Mouse (Mus musculus) cortical plate, adult 2 months (tissue): ENCODE results near the gene Gm10300. TPM values are rescaled to one million over a fixed set of nuclear protein-coding genes. Genes with fewer than 3 reads are reported as not detected.

Experiments
- H3K27ac ChIP-seq: fragments of 200-500 bp; 2 replicates; pipeline ENCODE4 v1.5.1; 2012; ENCODE audit warnings: low read length, control low read depth, inconsistent platforms; ENCODE audit not compliant: insufficient read depth
- H3K4me1 ChIP-seq: fragments of 200-500 bp; 2 replicates; pipeline ENCODE4 v1.6.1; 2011; ENCODE audit warnings: low read length; ENCODE audit not compliant: control insufficient read depth, insufficient read depth
- H3K4me3 ChIP-seq: fragments of 200-500 bp; 2 replicates; pipeline ENCODE4 v1.5.1; 2011; ENCODE audit warnings: mild to moderate bottlenecking, low read length, control low read depth; ENCODE audit not compliant: insufficient read depth
- CTCF ChIP-seq: fragments of 200-500 bp; IDR thresholded peaks from 2 replicates; pipeline ENCODE4 v1.5.1; 2011; ENCODE audit warnings: mild to moderate bottlenecking, control low read depth, low read length; ENCODE audit not compliant: insufficient read depth; ENCODE audit errors: extremely low read depth
- POLR2A ChIP-seq: fragments of 200-500 bp; IDR thresholded peaks from 2 replicates; pipeline ENCODE4 v1.6.1; 2011; ENCODE audit warnings: mild to moderate bottlenecking, low read length, control low read depth; ENCODE audit not compliant: insufficient read depth; ENCODE audit errors: extremely low read depth
- polyA plus RNA-seq: library from polyadenylated mRNA; depleted of rRNA; stranded (reverse); fragments of >200 nt; gene quantifications from 2 replicates; pipeline ENCODE4 v1.2.3, GENCODE M21; 2012

The Gm10300 gene
- polyA plus RNA-seq, 1 experiment = 0.10 TPM

DNA sequence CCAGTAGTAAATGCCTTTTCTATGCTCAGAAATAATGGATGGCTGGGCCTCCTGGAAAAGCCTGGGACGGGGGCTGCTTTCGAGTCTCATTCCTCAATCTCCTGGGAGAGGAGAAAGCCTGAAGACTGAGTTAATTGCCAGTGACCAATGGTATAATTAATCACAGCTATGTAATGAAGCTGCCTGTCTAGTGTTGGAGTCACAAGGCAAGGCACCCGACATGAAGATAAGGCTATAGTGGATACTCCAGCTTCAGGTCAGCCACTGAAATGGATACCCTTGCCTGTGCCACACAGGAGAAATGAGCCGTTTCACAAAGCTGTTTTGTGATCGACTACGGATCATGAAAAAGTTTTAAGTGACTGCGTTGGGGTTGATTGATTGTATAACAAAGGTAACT, 36.5 kb upstream of the Gm10300 start:
- Histone ChIP-seq H3K4me1 (no peaks in the 10 kb centered on the region), H3K4me3 (no peak overlapping the region)

DNA sequence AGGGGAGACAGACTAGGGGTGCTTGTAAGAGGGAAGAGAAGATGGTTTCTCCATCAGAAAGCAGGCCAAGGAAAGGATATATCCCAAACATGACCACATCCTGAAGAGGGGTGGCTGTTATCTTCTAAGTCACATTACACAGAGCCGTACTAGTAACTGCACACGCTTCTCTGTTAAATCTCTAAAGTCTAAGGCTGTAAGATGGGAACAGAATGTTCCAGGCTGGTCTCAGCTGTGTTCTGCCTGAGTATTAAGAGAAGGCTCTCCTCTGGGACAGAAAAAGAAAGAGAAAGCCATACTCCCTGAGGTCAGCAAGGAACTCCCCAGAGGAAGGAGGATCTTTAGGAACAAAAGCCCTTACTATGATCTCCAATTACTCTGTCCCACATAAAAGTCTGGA, 35.7 kb upstream of the Gm10300 start:
- Histone ChIP-seq H3K27ac (peak overlapping the region; percentile 71), H3K4me1 (no peaks in the 10 kb centered on the region; the same call in 1 of the 2 replicates), H3K4me3 (no peak overlapping the region)
- TF ChIP-seq POLR2A (no peak), CTCF (no peak)

More for the DNA sequence above, 36.5 kb upstream of the Gm10300 start:
- TF ChIP-seq CTCF = no peak
- no peak for TF ChIP-seq POLR2A
- H3K27ac ChIP-seq = no peak overlapping the region

DNA sequence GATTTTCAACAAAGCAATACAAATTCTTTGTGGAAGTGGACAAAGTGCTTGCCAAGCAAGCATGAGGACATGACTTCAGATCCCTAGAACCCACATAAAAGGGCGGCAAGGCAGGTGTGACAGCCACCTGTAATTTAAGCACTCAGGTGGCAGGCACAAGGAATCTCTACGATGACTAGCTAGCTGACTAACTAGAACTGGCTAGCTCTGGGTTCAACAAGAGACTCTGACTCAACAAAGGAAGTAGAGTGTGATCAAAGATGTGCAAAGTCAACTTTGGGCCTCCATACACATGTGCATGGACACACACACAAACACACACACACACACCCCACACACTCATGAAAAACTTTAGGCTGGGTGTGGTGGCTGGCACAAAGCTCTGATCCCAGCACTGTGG, 35.0 kb upstream of the Gm10300 start:
- H3K4me1 ChIP-seq = peaks cover 1% of the 10 kb centered on the region; the same call in 1 of the 2 replicates
- no peak overlapping the region for H3K4me3 ChIP-seq
- peak overlapping the region; percentile 33 for H3K27ac ChIP-seq
- TF ChIP-seq CTCF (no peak), POLR2A (no peak)

DNA sequence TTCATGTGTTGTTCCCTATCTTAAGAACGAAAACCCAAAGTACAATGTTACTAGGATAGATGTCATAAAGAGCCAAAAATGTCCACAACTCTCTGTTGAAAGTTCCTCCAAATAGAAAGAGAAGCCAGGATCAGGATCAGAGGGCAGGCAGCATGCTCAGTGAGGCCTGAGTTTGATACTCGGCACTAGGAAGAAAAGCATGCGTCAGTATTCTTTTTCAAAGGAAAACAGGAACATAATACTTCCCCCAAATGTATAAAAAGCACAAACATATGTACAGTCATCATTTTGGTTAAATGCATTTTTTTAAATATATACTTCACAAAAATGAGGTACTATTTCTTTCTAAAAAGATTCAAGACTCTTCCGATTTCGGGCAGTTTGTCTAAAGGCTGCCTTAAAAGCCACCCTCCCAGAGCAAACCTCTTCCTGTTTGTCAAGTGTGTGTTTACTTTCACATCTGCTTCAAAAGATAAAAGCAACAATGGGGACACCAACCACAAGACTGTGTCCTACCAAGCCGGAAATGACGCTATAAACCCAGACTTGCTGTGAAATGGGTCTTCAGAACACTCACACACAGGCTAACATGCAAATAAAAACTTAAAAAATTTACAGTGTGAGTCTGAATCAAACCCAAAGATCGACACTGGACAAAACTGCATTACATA, 34.4 kb upstream of the Gm10300 start:
- Histone ChIP-seq H3K4me3 (no peak overlapping the region), H3K4me1 (peaks cover 1% of the 10 kb centered on the region; the same call in 1 of the 2 replicates), H3K27ac (peak overlapping the region; percentile 33)
- TF ChIP-seq POLR2A (no peak), CTCF (no peak)

DNA sequence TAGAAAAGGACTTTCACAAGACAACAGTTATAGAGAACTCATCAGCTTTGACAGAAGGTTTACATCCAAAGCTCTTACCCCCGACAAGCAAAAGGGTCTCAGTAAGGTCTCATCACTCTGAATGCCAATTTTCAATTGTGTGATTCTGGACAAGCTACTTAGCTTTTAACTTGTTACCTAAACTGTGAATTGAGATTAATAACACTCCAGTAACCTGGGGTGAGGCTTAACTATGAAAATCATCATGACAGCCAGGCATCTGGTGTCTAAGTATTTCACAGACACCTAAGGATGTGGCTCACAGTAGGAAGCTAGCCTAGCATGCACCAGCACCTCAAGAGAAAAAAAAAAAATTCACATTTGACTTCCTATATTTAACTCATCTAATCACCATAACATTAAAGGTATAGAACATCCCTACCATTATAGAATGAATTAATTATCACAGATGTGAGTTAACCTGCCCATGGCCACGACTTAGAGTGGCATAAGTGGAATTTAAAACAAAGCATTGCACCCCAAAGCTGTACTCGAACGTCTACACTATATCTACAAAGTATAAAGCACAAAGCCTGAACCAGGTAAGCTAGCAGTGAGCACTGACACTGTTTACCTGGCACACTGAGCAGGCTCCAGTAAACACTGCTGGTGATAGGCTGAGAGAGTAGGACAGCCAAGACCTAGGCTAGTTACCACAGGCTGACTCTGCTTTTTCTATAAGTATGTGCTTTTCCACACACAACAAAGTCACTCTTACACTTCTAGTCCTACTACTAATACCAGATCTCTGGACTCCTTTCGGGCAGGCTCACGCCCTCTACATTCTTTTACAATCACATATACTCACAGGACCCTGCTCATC, 32.8 kb upstream of the Gm10300 start:
- H3K4me3 ChIP-seq = no peak overlapping the region
- H3K4me1 ChIP-seq = peaks cover 1% of the 10 kb centered on the region; the same call in 1 of the 2 replicates
- TF ChIP-seq POLR2A (no peak), CTCF (no peak)
- no peak overlapping the region for H3K27ac ChIP-seq

DNA sequence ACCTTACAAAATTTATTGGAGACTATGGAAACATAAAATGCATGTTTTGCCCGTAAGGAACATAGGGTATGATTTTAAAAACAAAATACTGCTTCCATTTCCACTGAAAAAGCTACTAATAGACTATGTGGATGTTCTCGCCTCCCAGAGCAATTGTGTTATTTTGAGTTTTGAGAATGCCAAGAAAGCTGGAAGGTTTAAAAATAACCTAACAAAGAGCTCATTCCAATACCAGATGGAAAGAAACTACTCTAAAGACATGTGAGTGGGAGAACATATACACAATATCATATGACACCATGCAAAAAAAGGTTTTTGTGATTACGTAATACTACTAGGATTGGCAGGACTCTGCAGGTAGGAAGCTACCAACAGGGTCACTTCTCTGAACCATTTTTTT, 30.8 kb upstream of the Gm10300 start:
- H3K4me3 ChIP-seq = no peak overlapping the region
- TF ChIP-seq POLR2A = no peak
- no peak for TF ChIP-seq CTCF
- no peak overlapping the region for H3K27ac ChIP-seq
- peaks cover 1% of the 10 kb centered on the region; the same call in 1 of the 2 replicates for H3K4me1 ChIP-seq

DNA sequence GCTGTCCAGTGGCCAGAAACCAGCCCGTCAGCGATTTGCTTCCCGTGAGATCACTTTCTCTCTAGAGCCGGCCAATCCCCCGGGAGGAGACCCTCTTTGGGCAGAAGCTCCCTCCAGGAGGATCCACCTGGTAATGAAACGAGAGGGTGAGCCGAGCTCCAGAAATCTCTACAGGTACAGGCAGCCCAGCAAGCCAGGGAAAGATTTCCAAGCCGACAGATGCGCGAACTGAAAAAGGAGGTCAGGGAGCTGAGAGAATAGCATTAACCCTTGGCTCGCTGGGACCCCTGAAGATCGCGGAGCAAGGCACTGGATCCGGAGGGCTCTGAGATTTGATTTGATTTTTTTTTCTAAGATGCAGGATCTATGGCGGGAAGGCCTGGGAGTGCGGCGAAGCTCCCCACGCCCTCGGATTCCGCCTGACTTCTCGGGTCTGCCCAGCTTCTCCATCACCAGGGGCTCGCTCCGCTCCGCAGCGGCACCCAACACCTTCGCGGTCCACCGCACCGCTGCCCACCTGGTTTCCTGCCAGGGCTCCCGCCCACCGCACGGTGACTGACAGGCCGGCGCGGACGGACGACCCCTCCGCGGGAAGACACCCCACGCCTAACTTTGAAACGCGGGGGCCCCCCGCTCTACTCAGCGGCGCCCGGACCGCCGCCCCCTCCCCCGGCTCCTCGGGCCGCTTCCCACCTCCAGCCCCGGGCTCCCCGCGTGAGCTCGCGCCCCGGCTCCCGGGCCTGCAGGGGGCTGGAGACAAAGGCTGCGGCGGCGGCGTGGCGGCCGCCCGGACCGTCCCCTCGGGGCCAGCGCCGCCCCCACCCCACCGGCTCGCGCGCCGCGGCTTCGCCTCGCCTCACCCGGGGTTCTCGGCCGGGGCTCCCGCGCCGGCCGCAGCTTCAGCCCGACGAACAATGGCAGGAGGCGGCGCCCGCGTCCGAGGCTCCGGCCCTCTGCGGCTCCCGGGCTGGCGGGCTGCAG, 26.2 kb upstream of the Gm10300 start:
- H3K4me1 ChIP-seq = peaks cover 1% of the 10 kb centered on the region; the same call in 1 of the 2 replicates
- peak overlapping the region; percentile 31 for H3K4me3 ChIP-seq
- TF ChIP-seq CTCF (no peak), POLR2A (no peak)
- no peak overlapping the region for H3K27ac ChIP-seq

DNA sequence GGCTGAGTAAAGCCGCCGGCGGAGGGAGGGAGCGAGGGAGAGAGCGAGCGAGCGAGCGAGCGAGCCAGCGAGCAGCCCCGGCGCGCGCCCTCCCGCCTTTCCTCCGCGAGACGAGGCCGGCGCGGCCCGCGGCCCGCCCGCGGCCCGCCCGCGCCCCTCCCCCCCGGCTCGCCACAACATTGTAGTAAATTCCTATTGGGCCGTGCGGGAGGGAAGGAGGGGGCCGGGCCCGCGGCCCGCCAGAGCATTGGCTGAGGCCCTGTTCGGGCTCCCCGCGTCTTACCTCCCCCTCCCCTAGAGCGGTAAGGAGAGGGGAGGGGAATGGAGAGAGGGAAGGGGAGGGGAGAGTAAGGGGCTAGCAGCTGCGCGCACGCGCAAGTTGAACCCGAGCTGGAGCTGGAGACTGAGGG, 25.5 kb upstream of the Gm10300 start:
- peak overlapping the region; percentile 31 for H3K4me3 ChIP-seq
- peaks cover 1% of the 10 kb centered on the region; the same call in 1 of the 2 replicates for H3K4me1 ChIP-seq
- no peak overlapping the region for H3K27ac ChIP-seq
- no peak for TF ChIP-seq POLR2A
- no peak for TF ChIP-seq CTCF
